Mouse (Mus musculus): ENCODE data around the gene Cpvl. TPM values are rescaled to one million over a fixed set of nuclear protein-coding genes. Genes with fewer than 3 reads are reported as not detected.

Cpvl gene
- total RNA-seq, 2 experiments from 2014 or later, result not detected

GRCm38 (mm10) chr6:53881623-53882022, 96.8 kb downstream of the Cpvl start:
- no peak for DNase-seq

- DNase-seq, result no peak
Measured at GRCm38 (mm10) chr6:53881235-53881606, 97.2 kb downstream of the Cpvl start.

- no peak for DNase-seq
Measured at GRCm38 (mm10) chr6:53880530-53881234, 97.8 kb downstream of the Cpvl start.

GRCm38 (mm10) chr6:53879567-53879966, 98.9 kb downstream of the Cpvl start:
- DNase-seq, result no peak

- no peak for DNase-seq
Measured at GRCm38 (mm10) chr6:53874881-53875429, 103.5 kb downstream of the Cpvl start.

- no peak for DNase-seq
Measured at GRCm38 (mm10) chr6:53871903-53872302, 106.6 kb downstream of the Cpvl start.

- DNase-seq, result no peak
Measured at GRCm38 (mm10) chr6:53863011-53863410, 115.5 kb downstream of the Cpvl start.

- peak; percentile 16 for DNase-seq
Measured at GRCm38 (mm10) chr6:53859106-53859505, 119.4 kb downstream of the Cpvl start.

- no peak for DNase-seq
Measured at GRCm38 (mm10) chr6:53857822-53858221, 120.6 kb downstream of the Cpvl start.

- peak; percentile 47 for DNase-seq
Measured at GRCm38 (mm10) chr6:53856775-53857174, 121.7 kb downstream of the Cpvl start.

GRCm38 (mm10) chr6:53854971-53855856, 123.3 kb downstream of the Cpvl start:
- peak; percentile 11 for DNase-seq

- no peak for DNase-seq
Measured at GRCm38 (mm10) chr6:53854226-53854625, 124.2 kb downstream of the Cpvl start.

- DNase-seq, result no peak
Measured at GRCm38 (mm10) chr6:53853546-53853945, 124.9 kb downstream of the Cpvl start.

- DNase-seq, result no peak
Measured at GRCm38 (mm10) chr6:53844626-53845025, 133.8 kb downstream of the Cpvl start.

- DNase-seq, result peak; percentile 73
Measured at GRCm38 (mm10) chr6:53825213-53825612, 153.3 kb downstream of the Cpvl start.

Other genes starting within 250 kb of the Cpvl start
- 1 to 10 TPM; 3.6 to 3.8 TPM for gene Tril, start 157.8 kb downstream of the Cpvl start, total RNA-seq (2021)
- 1 to 10 TPM; 1.8 to 2.2 TPM for gene Chn2, start 60.9 kb upstream of the Cpvl start, total RNA-seq (2021)